Mouse (Mus musculus) forebrain, embryonic 15.5 days (tissue): ENCODE measurements around the gene Vps29. TPM values are rescaled to one million over a fixed set of nuclear protein-coding genes. Genes with fewer than 3 reads are reported as not detected.

Source experiments
- ATAC-seq: fragments of 200-750 bp; cut with Nextera tagmentation; replicated peaks from 2 replicates; pipeline ENCODE4 v1.8.0; 2017; ENCODE audit warnings: mild to moderate bottlenecking, moderate TSS enrichment, moderate library complexity
- H3K27ac ChIP-seq: fragments of 300-500 bp; sonication (generic); replicated peaks from 2 replicates; pipeline ENCODE4 v1.5.1; 2015; ENCODE audit warnings: mild to moderate bottlenecking, inconsistent platforms
- H3K27me3 ChIP-seq: fragments of 300-500 bp; sonication (generic); 2 replicates; pipeline ENCODE4 v1.6.1; 2015; ENCODE audit warnings: inconsistent platforms
- H3K36me3 ChIP-seq: fragments of 300-500 bp; sonication (generic); 2 replicates; pipeline ENCODE4 v1.6.1; 2015; ENCODE audit warnings: mild to moderate bottlenecking, inconsistent platforms
- H3K4me1 ChIP-seq: fragments of 300-500 bp; sonication (generic); 2 replicates; pipeline ENCODE4 v1.6.1; 2015; ENCODE audit warnings: inconsistent platforms
- H3K4me2 ChIP-seq: fragments of 300-500 bp; sonication (generic); replicated peaks from 2 replicates; pipeline ENCODE4 v1.6.1; 2015; ENCODE audit warnings: mild to moderate bottlenecking, inconsistent platforms
- H3K4me3 ChIP-seq: fragments of 300-500 bp; sonication (generic); 2 replicates; pipeline ENCODE4 v1.5.1; 2015; ENCODE audit warnings: mild to moderate bottlenecking, inconsistent platforms
- H3K9ac ChIP-seq: fragments of 300-500 bp; sonication (generic); replicated peaks from 2 replicates; pipeline ENCODE4 v1.6.1; 2015; ENCODE audit warnings: mild to moderate bottlenecking, inconsistent platforms
- H3K9me3 ChIP-seq: fragments of 300-500 bp; sonication (generic); 2 replicates; pipeline ENCODE4 v1.6.1; 2016; ENCODE audit warnings: inconsistent platforms
- WGBS: fragments of 180-500 bp; shearing (Covaris S2); methylation state at CpG from one replicate; pipeline ENCODE4 v1.1.7; 2015; ENCODE audit warnings: mixed read lengths; 5-methylcytosine and 5-hydroxymethylcytosine counted together
- polyA plus RNA-seq: library from polyadenylated mRNA; unstranded; fragments of >200 nt; fragmentation: Nextera tagmentation; extraction: Ambion mirVana; gene quantifications from 2 replicates; pipeline ENCODE4 v1.2.1, GENCODE M21; 2015

The Vps29 gene
- polyA plus RNA-seq, 1 experiment from 2014 or later = 266 TPM

GRCm38 (mm10) chr5:122344260-122344659 lies 9.9 kb upstream of the Vps29 start:
- Histone ChIP-seq H3K27ac (no peak overlapping the region), H3K36me3 (no peaks in the 10 kb centered on the region), H3K4me1 (no peaks in the 10 kb centered on the region), H3K4me2 (no peak overlapping the region), H3K9ac (no peak overlapping the region), H3K27me3 (no peaks in the 10 kb centered on the region), H3K9me3 (no peaks in the 10 kb centered on the region), H3K4me3 (no peak overlapping the region)
- 7% methylated on average over 5 of the region's 5 CpGs for WGBS
- peak; percentile 57; the same call in 1 of the 2 replicates for ATAC-seq

GRCm38 (mm10) chr5:122345777-122346176 lies 8.4 kb upstream of the Vps29 start:
- no peak overlapping the region for H3K4me2 ChIP-seq
- no peaks in the 10 kb centered on the region for H3K9me3 ChIP-seq
- H3K4me3 ChIP-seq = no peak overlapping the region
- no peak for ATAC-seq
- WGBS = 79% methylated on average over 4 of the region's 4 CpGs
- no peaks in the 10 kb centered on the region for H3K27me3 ChIP-seq
- H3K27ac ChIP-seq = no peak overlapping the region
- H3K36me3 ChIP-seq = no peaks in the 10 kb centered on the region
- H3K4me1 ChIP-seq = no peaks in the 10 kb centered on the region
- H3K9ac ChIP-seq = no peak overlapping the region

GRCm38 (mm10) chr5:122354492-122355067 lies 411 bp downstream of the Vps29 start:
- WGBS = under 1% methylated on average over 50 of the region's 57 CpGs
- Histone ChIP-seq H3K4me2 (peak overlapping the region; percentile 54), H3K4me3 (peak overlapping the region; percentile 84), H3K36me3 (peaks cover 5% of the 10 kb centered on the region; the same call in 1 of the 2 replicates), H3K9ac (peak overlapping the region; percentile 83), H3K27ac (peak overlapping the region; percentile 81), H3K27me3 (no peaks in the 10 kb centered on the region), H3K4me1 (peaks cover 16% of the 10 kb centered on the region), H3K9me3 (no peaks in the 10 kb centered on the region)
- ATAC-seq = peak; percentile 60

GRCm38 (mm10) chr5:122371591-122372191 lies 17.5 kb downstream of the Vps29 start, which contains the start of gene Gpn3:
Gene Gpn3, plus strand, starts transcription at chr5:122371876.
- Histone ChIP-seq H3K9ac (peak within 1 kb of the TSS; percentile 90), H3K27ac (peak within 1 kb of the TSS; percentile 97), H3K36me3 (peaks cover 29% of the 10 kb centered on the region), H3K4me1 (peaks cover 22% of the 10 kb centered on the region), H3K9me3 (no peaks in the 10 kb centered on the region), H3K4me2 (peak within 1 kb of the TSS; percentile 64), H3K27me3 (no peaks in the 10 kb centered on the region), H3K4me3 (peak within 1 kb of the TSS; percentile 84)
- ATAC-seq = peak; percentile 76
- WGBS = under 1% methylated on average over 39 of the region's 46 CpGs

GRCm38 (mm10) chr5:122372192-122372769 lies 18.1 kb downstream of the Vps29 start, which contains the start of gene Fam216a:
Gene Fam216a, minus strand, starts transcription at chr5:122372364.
- Histone ChIP-seq H3K4me2 (peak within 1 kb of the TSS; percentile 64), H3K4me3 (peak within 1 kb of the TSS; percentile 84), H3K27ac (peak within 1 kb of the TSS; percentile 97), H3K9ac (peak within 1 kb of the TSS; percentile 90), H3K4me1 (peaks cover 22% of the 10 kb centered on the region), H3K36me3 (peaks cover 26% of the 10 kb centered on the region), H3K27me3 (no peaks in the 10 kb centered on the region), H3K9me3 (no peaks in the 10 kb centered on the region)
- under 1% methylated on average over 53 of the region's 53 CpGs for WGBS
- ATAC-seq = peak; percentile 96

GRCm38 (mm10) chr5:122372878-122373277 lies 18.7 kb downstream of the Vps29 start:
- H3K36me3 ChIP-seq = peaks cover 21% of the 10 kb centered on the region
- ATAC-seq = no peak
- 10% methylated on average over 5 of the region's 5 CpGs for WGBS
- peak overlapping the region; percentile 97 for H3K27ac ChIP-seq
- H3K9ac ChIP-seq = peak overlapping the region; percentile 69
- H3K9me3 ChIP-seq = no peaks in the 10 kb centered on the region
- H3K4me2 ChIP-seq = peak overlapping the region; percentile 64
- no peaks in the 10 kb centered on the region for H3K27me3 ChIP-seq
- peaks cover 22% of the 10 kb centered on the region for H3K4me1 ChIP-seq
- peak overlapping the region; percentile 84 for H3K4me3 ChIP-seq

GRCm38 (mm10) chr5:122377101-122377833 lies 23.1 kb downstream of the Vps29 start:
- Histone ChIP-seq H3K27ac (no peak overlapping the region), H3K9ac (no peak overlapping the region), H3K4me2 (no peak overlapping the region), H3K9me3 (no peaks in the 10 kb centered on the region), H3K4me3 (no peak overlapping the region), H3K36me3 (peaks cover 31% of the 10 kb centered on the region), H3K4me1 (peaks cover 11% of the 10 kb centered on the region), H3K27me3 (no peaks in the 10 kb centered on the region)
- ATAC-seq = no peak
- WGBS = 89% methylated on average over 4 of the region's 4 CpGs

GRCm38 (mm10) chr5:122378171-122378570 lies 24.0 kb downstream of the Vps29 start:
- no peaks in the 10 kb centered on the region for H3K9me3 ChIP-seq
- H3K4me1 ChIP-seq = peaks cover 5% of the 10 kb centered on the region
- H3K9ac ChIP-seq = no peak overlapping the region
- H3K4me2 ChIP-seq = no peak overlapping the region
- no peak overlapping the region for H3K4me3 ChIP-seq
- ATAC-seq = no peak
- WGBS = 98% methylated on average over 12 of the region's 12 CpGs
- no peak overlapping the region for H3K27ac ChIP-seq
- H3K27me3 ChIP-seq = no peaks in the 10 kb centered on the region
- H3K36me3 ChIP-seq = peaks cover 37% of the 10 kb centered on the region

GRCm38 (mm10) chr5:122379374-122380155 lies 25.4 kb downstream of the Vps29 start:
- no peaks in the 10 kb centered on the region for H3K4me1 ChIP-seq
- peak; percentile 35; the same call in 1 of the 2 replicates for ATAC-seq
- H3K27ac ChIP-seq = no peak overlapping the region
- no peak overlapping the region for H3K4me2 ChIP-seq
- no peak overlapping the region for H3K9ac ChIP-seq
- no peak overlapping the region for H3K4me3 ChIP-seq
- peaks cover 35% of the 10 kb centered on the region for H3K36me3 ChIP-seq
- 52% methylated on average over 11 of the region's 11 CpGs for WGBS
- H3K27me3 ChIP-seq = no peaks in the 10 kb centered on the region
- H3K9me3 ChIP-seq = no peaks in the 10 kb centered on the region

GRCm38 (mm10) chr5:122390006-122390405 lies 35.8 kb downstream of the Vps29 start:
- ATAC-seq = no peak
- Histone ChIP-seq H3K27ac (no peak overlapping the region), H3K9ac (no peak overlapping the region), H3K27me3 (no peaks in the 10 kb centered on the region), H3K4me2 (no peak overlapping the region), H3K4me1 (peaks cover 13% of the 10 kb centered on the region), H3K36me3 (no peaks in the 10 kb centered on the region), H3K4me3 (no peak overlapping the region), H3K9me3 (no peaks in the 10 kb centered on the region)
- WGBS = 88% methylated on average over 5 of the region's 5 CpGs

GRCm38 (mm10) chr5:122390671-122391070 lies 36.5 kb downstream of the Vps29 start:
- Histone ChIP-seq H3K36me3 (no peaks in the 10 kb centered on the region), H3K9ac (no peak overlapping the region), H3K9me3 (no peaks in the 10 kb centered on the region), H3K4me2 (no peak overlapping the region), H3K27ac (no peak overlapping the region), H3K27me3 (no peaks in the 10 kb centered on the region), H3K4me3 (no peak overlapping the region), H3K4me1 (peaks cover 13% of the 10 kb centered on the region)
- no peak for ATAC-seq
